Mouse (Mus musculus): ENCODE measurements around the gene Fxyd7. TPM values are rescaled to one million over a fixed set of nuclear protein-coding genes. Genes with fewer than 3 reads are reported as not detected.

The Fxyd7 gene
- polyA plus RNA-seq, 1 experiment from 2014 or later = 5.3 TPM

GRCm38 (mm10) chr7:31057071-31057470, 5.8 kb upstream of the Fxyd7 start, which contains the start of gene Fxyd1:
Gene Fxyd1 (minus strand): TSS chr7:31057199.
- Histone ChIP-seq H3K9ac (no peak within 1 kb of the TSS), H3K27ac (no peak within 1 kb of the TSS), H3K4me3 (no peak within 1 kb of the TSS), H3K4me1 (peaks cover 40% of the 10 kb centered on the region), H3K36me3 (no peaks in the 10 kb centered on the region), H3K4me2 (no peak within 1 kb of the TSS), H3K27me3 (peaks cover 21% of the 10 kb centered on the region), H3K9me3 (no peaks in the 10 kb centered on the region)
- ATAC-seq (ENCODE audit: borderline replicate concordance, extremely low read depth, low FRiP score, low TSS enrichment) = no peak
- 66% methylated on average over 2 of the region's 2 CpGs for WGBS

GRCm38 (mm10) chr7:31056448-31056847, 5.2 kb upstream of the Fxyd7 start:
- H3K9me3 ChIP-seq = no peaks in the 10 kb centered on the region
- H3K4me1 ChIP-seq = peaks cover 46% of the 10 kb centered on the region
- no peak overlapping the region for H3K4me3 ChIP-seq
- 67% methylated on average over 7 of the region's 7 CpGs for WGBS
- H3K4me2 ChIP-seq = no peak overlapping the region
- H3K27ac ChIP-seq = no peak overlapping the region
- peaks cover 27% of the 10 kb centered on the region for H3K27me3 ChIP-seq
- no peak overlapping the region for H3K9ac ChIP-seq
- ATAC-seq (ENCODE audit: borderline replicate concordance, extremely low read depth, low FRiP score, low TSS enrichment) = no peak
- no peaks in the 10 kb centered on the region for H3K36me3 ChIP-seq

GRCm38 (mm10) chr7:31055883-31056282, 4.6 kb upstream of the Fxyd7 start:
- H3K4me1 ChIP-seq = peaks cover 52% of the 10 kb centered on the region
- no peak for ATAC-seq (ENCODE audit: borderline replicate concordance, extremely low read depth, low FRiP score, low TSS enrichment)
- peaks cover 33% of the 10 kb centered on the region for H3K27me3 ChIP-seq

GRCm38 (mm10) chr7:31055354-31055824, 4.1 kb upstream of the Fxyd7 start:
- 8% methylated on average over 10 of the region's 10 CpGs for WGBS
- peak; percentile 89 for ATAC-seq (ENCODE audit: borderline replicate concordance, extremely low read depth, low FRiP score, low TSS enrichment)
- no peaks in the 10 kb centered on the region for H3K9me3 ChIP-seq
- peak overlapping the region; percentile 36 for H3K9ac ChIP-seq
- H3K27me3 ChIP-seq = peaks cover 38% of the 10 kb centered on the region
- peak overlapping the region; percentile 53 for H3K4me2 ChIP-seq
- no peaks in the 10 kb centered on the region for H3K36me3 ChIP-seq
- H3K4me3 ChIP-seq = peak overlapping the region; percentile 30
- peaks cover 56% of the 10 kb centered on the region for H3K4me1 ChIP-seq
- H3K27ac ChIP-seq = peak overlapping the region; percentile 70

More at GRCm38 (mm10) chr7:31055883-31056282, 4.6 kb upstream of the Fxyd7 start:
- Histone ChIP-seq H3K9ac (no peak overlapping the region), H3K4me3 (no peak overlapping the region), H3K36me3 (no peaks in the 10 kb centered on the region), H3K27ac (no peak overlapping the region), H3K4me2 (no peak overlapping the region), H3K9me3 (no peaks in the 10 kb centered on the region)
- 21% methylated on average over 3 of the region's 4 CpGs for WGBS

- Histone ChIP-seq H3K27ac (peak overlapping the region; percentile 70), H3K4me1 (peaks cover 62% of the 10 kb centered on the region), H3K4me3 (peak overlapping the region; percentile 30), H3K9ac (peak overlapping the region; percentile 36; the same call in 1 of the 2 replicates), H3K4me2 (peak overlapping the region; percentile 53), H3K27me3 (peaks cover 44% of the 10 kb centered on the region), H3K36me3 (no peaks in the 10 kb centered on the region), H3K9me3 (no peaks in the 10 kb centered on the region)
- 26% methylated on average over 11 of the region's 11 CpGs for WGBS
- ATAC-seq (ENCODE audit: borderline replicate concordance, extremely low read depth, low FRiP score, low TSS enrichment) = no peak
Measured at GRCm38 (mm10) chr7:31054661-31055320, 3.5 kb upstream of the Fxyd7 start.

- H3K4me2 ChIP-seq = peak overlapping the region; percentile 53; the same call in 1 of the 2 replicates
- H3K4me1 ChIP-seq = peaks cover 65% of the 10 kb centered on the region
- H3K9ac ChIP-seq = no peak overlapping the region
- peaks cover 51% of the 10 kb centered on the region for H3K27me3 ChIP-seq
- H3K9me3 ChIP-seq = no peaks in the 10 kb centered on the region
- H3K36me3 ChIP-seq = no peaks in the 10 kb centered on the region
- ATAC-seq (ENCODE audit: borderline replicate concordance, extremely low read depth, low FRiP score, low TSS enrichment) = no peak
- H3K4me3 ChIP-seq = no peak overlapping the region
- H3K27ac ChIP-seq = no peak overlapping the region
- 18% methylated on average over 10 of the region's 10 CpGs for WGBS
Measured at GRCm38 (mm10) chr7:31053882-31054447, 2.7 kb upstream of the Fxyd7 start.

- no peaks in the 10 kb centered on the region for H3K36me3 ChIP-seq
- H3K27me3 ChIP-seq = peaks cover 51% of the 10 kb centered on the region
- H3K27ac ChIP-seq = no peak overlapping the region
- no peaks in the 10 kb centered on the region for H3K9me3 ChIP-seq
- peaks cover 65% of the 10 kb centered on the region for H3K4me1 ChIP-seq
- ATAC-seq (ENCODE audit: borderline replicate concordance, extremely low read depth, low FRiP score, low TSS enrichment) = no peak; the same call in 1 of the 2 replicates
- WGBS = 3% methylated on average over 34 of the region's 34 CpGs
- H3K4me2 ChIP-seq = peak overlapping the region; percentile 35
- peak overlapping the region; percentile 18 for H3K4me3 ChIP-seq
- H3K9ac ChIP-seq = no peak overlapping the region
Measured at GRCm38 (mm10) chr7:31052636-31053434, 1.6 kb upstream of the Fxyd7 start.

GRCm38 (mm10) chr7:31052251-31052635, 976 bp upstream of the Fxyd7 start:
- no peak for ATAC-seq (ENCODE audit: borderline replicate concordance, extremely low read depth, low FRiP score, low TSS enrichment)
- H3K27ac ChIP-seq = no peak overlapping the region
- 6% methylated on average over 22 of the region's 22 CpGs for WGBS
- no peak overlapping the region for H3K9ac ChIP-seq
- H3K9me3 ChIP-seq = no peaks in the 10 kb centered on the region
- H3K36me3 ChIP-seq = no peaks in the 10 kb centered on the region
- peaks cover 51% of the 10 kb centered on the region for H3K27me3 ChIP-seq
- peak overlapping the region; percentile 18; the same call in 1 of the 2 replicates for H3K4me3 ChIP-seq
- peak overlapping the region; percentile 35 for H3K4me2 ChIP-seq
- H3K4me1 ChIP-seq = peaks cover 65% of the 10 kb centered on the region

- peaks cover 51% of the 10 kb centered on the region for H3K27me3 ChIP-seq
- 4% methylated on average over 9 of the region's 9 CpGs for WGBS
- H3K9ac ChIP-seq = no peak overlapping the region
- H3K36me3 ChIP-seq = no peaks in the 10 kb centered on the region
- H3K9me3 ChIP-seq = no peaks in the 10 kb centered on the region
- H3K4me1 ChIP-seq = peaks cover 64% of the 10 kb centered on the region
- no peak overlapping the region for H3K27ac ChIP-seq
- H3K4me2 ChIP-seq = peak overlapping the region; percentile 37
- no peak overlapping the region for H3K4me3 ChIP-seq
- no peak for ATAC-seq (ENCODE audit: borderline replicate concordance, extremely low read depth, low FRiP score, low TSS enrichment)
Measured at GRCm38 (mm10) chr7:31050921-31051320, 346 bp downstream of the Fxyd7 start.

- no peak for ATAC-seq (ENCODE audit: borderline replicate concordance, extremely low read depth, low FRiP score, low TSS enrichment)
- Histone ChIP-seq H3K4me2 (peak overlapping the region; percentile 37), H3K4me1 (peaks cover 61% of the 10 kb centered on the region), H3K9ac (no peak overlapping the region), H3K4me3 (peak overlapping the region; percentile 13; the same call in 1 of the 2 replicates), H3K9me3 (no peaks in the 10 kb centered on the region), H3K27ac (no peak overlapping the region), H3K36me3 (no peaks in the 10 kb centered on the region), H3K27me3 (peaks cover 51% of the 10 kb centered on the region)
- 5% methylated on average over 6 of the region's 6 CpGs for WGBS
Measured at GRCm38 (mm10) chr7:31050487-31050886, 780 bp downstream of the Fxyd7 start.

- peak overlapping the region; percentile 13; the same call in 1 of the 2 replicates for H3K4me3 ChIP-seq
- 2% methylated on average over 10 of the region's 15 CpGs for WGBS
- no peak overlapping the region for H3K27ac ChIP-seq
- no peaks in the 10 kb centered on the region for H3K9me3 ChIP-seq
- peaks cover 55% of the 10 kb centered on the region for H3K4me1 ChIP-seq
- no peak for ATAC-seq (ENCODE audit: borderline replicate concordance, extremely low read depth, low FRiP score, low TSS enrichment)
- H3K9ac ChIP-seq = no peak overlapping the region
- H3K36me3 ChIP-seq = no peaks in the 10 kb centered on the region
- peaks cover 51% of the 10 kb centered on the region for H3K27me3 ChIP-seq
- H3K4me2 ChIP-seq = peak overlapping the region; percentile 34
Measured at GRCm38 (mm10) chr7:31049846-31050281, 1.4 kb downstream of the Fxyd7 start.
